Mouse (Mus musculus) kidney, postnatal 0 days (tissue): ENCODE data around the gene Mgst2. TPM values are rescaled to one million over a fixed set of nuclear protein-coding genes. Genes with fewer than 3 reads are reported as not detected.

ENCODE experiments used
- ATAC-seq: fragments of 200-750 bp; cut with Nextera tagmentation; replicated peaks from 2 replicates; pipeline ENCODE4 v1.8.0; 2017; ENCODE audit warnings: low read depth, moderate number of reproducible peaks, moderate TSS enrichment, moderate library complexity; ENCODE audit not compliant: low FRiP score
- DNase-seq: peaks from one replicate; pipeline ENCODE4 v3.0.0-alpha.2; 2016; ENCODE audit warnings: low spot score
- H3K27ac ChIP-seq: fragments of 300-500 bp; sonication (generic); 2 replicates; pipeline ENCODE4 v1.5.1; 2014; ENCODE audit warnings: mild to moderate bottlenecking
- H3K27me3 ChIP-seq: fragments of 300-500 bp; sonication (generic); 2 replicates; pipeline ENCODE4 v1.6.1; 2014; ENCODE audit warnings: low read length, mixed read lengths; ENCODE audit not compliant: insufficient read depth
- H3K36me3 ChIP-seq: fragments of 300-500 bp; sonication (generic); 2 replicates; pipeline ENCODE4 v1.6.1; 2014; ENCODE audit warnings: low read length, mixed read lengths; ENCODE audit not compliant: insufficient read depth
- H3K4me1 ChIP-seq: fragments of 300-500 bp; sonication (generic); replicated peaks from 2 replicates; pipeline ENCODE4 v1.6.1; 2014; ENCODE audit warnings: antibody characterized with exemption, low read length, mixed read lengths; ENCODE audit not compliant: insufficient read depth
- H3K4me2 ChIP-seq: fragments of 300-500 bp; sonication (generic); 2 replicates; pipeline ENCODE4 v1.6.1; 2014; ENCODE audit warnings: mild to moderate bottlenecking, low read length, moderate library complexity, mixed read lengths
- H3K4me3 ChIP-seq: fragments of 300-500 bp; sonication (generic); replicated peaks from 2 replicates; pipeline ENCODE4 v1.5.1; 2014; ENCODE audit warnings: low read depth, low read length
- H3K9ac ChIP-seq: fragments of 300-500 bp; sonication (generic); 2 replicates; pipeline ENCODE4 v1.6.1; 2014; ENCODE audit warnings: low read depth, low read length
- H3K9me3 ChIP-seq: fragments of 300-500 bp; sonication (generic); replicated peaks from 2 replicates; pipeline ENCODE4 v1.6.1; 2016; ENCODE audit warnings: low read length, inconsistent platforms, mixed read lengths
- CTCF ChIP-seq: IDR thresholded peaks from 2 replicates; pipeline ENCODE4 v1.5.1; 2016; ENCODE audit warnings: antibody characterized with exemption, low read depth, mild to moderate bottlenecking, moderate library complexity
- WGBS: fragments of 180-500 bp; shearing (Covaris S2); extraction: QIAGEN DNeasy Blood & Tissue Kit; methylation state at CpG from one replicate; pipeline ENCODE4 v1.1.7; 2014; 5-methylcytosine and 5-hydroxymethylcytosine counted together
- polyA plus RNA-seq: library from polyadenylated mRNA; unstranded; fragments of >200 nt; fragmentation: Nextera tagmentation; extraction: Ambion mirVana; gene quantifications from 2 replicates; pipeline ENCODE4 v1.2.1, GENCODE M21; 2015

Gene Mgst2
- polyA plus RNA-seq, 1 experiment from 2014 or later = 1.8 TPM

- Histone ChIP-seq H3K36me3 (no peaks in the 10 kb centered on the region), H3K27ac (no peak overlapping the region), H3K27me3 (no peaks in the 10 kb centered on the region), H3K9ac (no peak overlapping the region), H3K9me3 (no peaks in the 10 kb centered on the region), H3K4me1 (no peaks in the 10 kb centered on the region), H3K4me3 (no peak overlapping the region), H3K4me2 (no peak overlapping the region)
- no peak for TF ChIP-seq CTCF
- ATAC-seq (no peak), DNase-seq (peak; percentile 38)
- WGBS = 35% methylated on average over 3 of the region's 3 CpGs
Measured at GRCm38 (mm10) chr3:51628977-51629376, 31.2 kb upstream of the Mgst2 start.

DNA sequence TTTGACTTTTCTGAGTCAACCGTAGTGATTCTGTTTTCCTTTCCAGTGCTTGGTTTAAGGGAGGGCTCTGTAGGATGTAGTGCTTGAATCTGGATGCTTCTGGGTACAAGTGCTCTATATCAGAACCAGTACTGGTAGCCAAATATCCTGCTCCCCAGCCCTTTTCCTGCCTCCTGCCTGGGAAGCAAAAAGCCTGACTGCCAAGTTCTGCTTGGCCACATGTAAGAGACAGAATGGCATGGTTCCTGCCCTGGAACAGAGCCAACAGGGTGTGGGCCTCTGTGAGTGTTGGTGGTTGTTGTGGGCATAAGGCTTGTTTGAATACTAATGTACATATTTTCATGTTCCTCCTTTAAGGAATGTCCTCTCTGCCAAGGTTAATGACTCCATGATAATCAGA is 29.4 kb upstream of the Mgst2 start:
- ATAC-seq (no peak), DNase-seq (no peak)
- Histone ChIP-seq H3K27me3 (no peaks in the 10 kb centered on the region), H3K9me3 (no peaks in the 10 kb centered on the region), H3K36me3 (no peaks in the 10 kb centered on the region), H3K4me3 (no peak overlapping the region), H3K9ac (no peak overlapping the region), H3K4me1 (no peaks in the 10 kb centered on the region), H3K4me2 (no peak overlapping the region), H3K27ac (no peak overlapping the region)
- no peak for TF ChIP-seq CTCF
- WGBS = 97% methylated on average over 1 of the region's 1 CpGs

- no peak for TF ChIP-seq CTCF
- Histone ChIP-seq H3K4me1 (no peaks in the 10 kb centered on the region), H3K27ac (no peak overlapping the region), H3K4me3 (no peak overlapping the region), H3K9me3 (no peaks in the 10 kb centered on the region), H3K36me3 (no peaks in the 10 kb centered on the region), H3K9ac (no peak overlapping the region), H3K4me2 (no peak overlapping the region), H3K27me3 (no peaks in the 10 kb centered on the region)
- ATAC-seq (no peak), DNase-seq (no peak)
- WGBS = 76% methylated on average over 4 of the region's 4 CpGs
Measured at GRCm38 (mm10) chr3:51631971-51632370, 28.2 kb upstream of the Mgst2 start.

GRCm38 (mm10) chr3:51634451-51634850 is 25.7 kb upstream of the Mgst2 start:
- no peak for DNase-seq
- H3K27me3 ChIP-seq = no peaks in the 10 kb centered on the region
- H3K4me2 ChIP-seq = no peak overlapping the region
- no peak overlapping the region for H3K27ac ChIP-seq
- ATAC-seq = no peak
- 81% methylated on average over 1 of the region's 1 CpGs for WGBS
- H3K9me3 ChIP-seq = no peaks in the 10 kb centered on the region
- no peak overlapping the region for H3K9ac ChIP-seq
- no peak for TF ChIP-seq CTCF
- no peak overlapping the region for H3K4me3 ChIP-seq
- H3K36me3 ChIP-seq = no peaks in the 10 kb centered on the region
- H3K4me1 ChIP-seq = no peaks in the 10 kb centered on the region

DNA sequence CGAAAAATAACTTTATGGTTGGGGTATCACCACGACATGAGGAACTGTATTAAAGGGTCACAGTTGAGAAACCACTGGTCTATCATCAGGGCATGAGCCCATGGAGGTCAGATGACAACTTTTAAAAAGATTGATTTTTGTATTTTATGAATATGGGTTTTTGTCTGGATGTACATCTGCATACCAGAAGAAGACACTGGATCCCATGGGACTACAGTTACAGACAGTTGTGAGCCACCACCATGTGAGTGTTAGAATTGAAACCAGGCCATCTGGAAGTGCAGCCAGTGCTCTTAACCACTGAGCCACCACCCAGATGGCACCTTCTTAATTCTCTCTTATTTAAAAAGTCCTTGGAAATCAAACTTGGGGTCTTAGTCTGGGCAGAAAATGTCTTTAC is 24.2 kb upstream of the Mgst2 start:
- H3K36me3 ChIP-seq = no peaks in the 10 kb centered on the region
- DNase-seq = no peak

DNA sequence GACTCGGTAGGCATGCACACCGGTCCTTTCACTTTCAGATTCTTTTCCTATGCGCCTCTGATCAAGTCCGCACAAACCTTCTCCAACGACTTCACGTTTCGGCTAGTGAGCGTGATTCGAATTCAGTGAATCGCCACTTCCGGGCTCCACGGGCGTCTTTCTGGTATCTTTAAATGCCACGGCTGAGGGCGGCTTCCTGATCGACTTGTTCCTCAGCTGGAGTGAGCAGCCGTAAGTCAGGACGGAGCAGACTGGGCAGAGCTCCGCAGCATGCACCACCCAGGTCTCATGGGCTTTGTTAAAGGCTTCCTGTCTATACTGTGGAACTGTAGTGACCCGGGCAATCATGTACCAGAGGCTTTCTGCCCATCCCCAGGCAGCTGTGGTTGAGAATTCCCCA is 23.5 kb upstream of the Mgst2 start:
- WGBS = 86% methylated on average over 20 of the region's 20 CpGs
- no peak overlapping the region for H3K4me2 ChIP-seq
- ATAC-seq = no peak

More for the DNA sequence above, 24.2 kb upstream of the Mgst2 start:
- ATAC-seq = no peak
- H3K4me2 ChIP-seq = no peak overlapping the region
- H3K4me1 ChIP-seq = no peaks in the 10 kb centered on the region
- H3K27me3 ChIP-seq = no peaks in the 10 kb centered on the region
- no peak overlapping the region for H3K4me3 ChIP-seq
- no peak for TF ChIP-seq CTCF
- no peaks in the 10 kb centered on the region for H3K9me3 ChIP-seq
- no peak overlapping the region for H3K27ac ChIP-seq
- WGBS = 85% methylated on average over 2 of the region's 2 CpGs
- H3K9ac ChIP-seq = no peak overlapping the region

GRCm38 (mm10) chr3:51637326-51637725 is 22.8 kb upstream of the Mgst2 start:
- no peak for ATAC-seq
- no peak for DNase-seq
- no peak overlapping the region for H3K4me3 ChIP-seq
- no peak overlapping the region for H3K27ac ChIP-seq
- no peaks in the 10 kb centered on the region for H3K9me3 ChIP-seq
- 95% methylated on average over 6 of the region's 6 CpGs for WGBS
- no peaks in the 10 kb centered on the region for H3K36me3 ChIP-seq
- no peaks in the 10 kb centered on the region for H3K4me1 ChIP-seq
- no peak overlapping the region for H3K9ac ChIP-seq
- no peak for TF ChIP-seq CTCF
- no peak overlapping the region for H3K4me2 ChIP-seq
- H3K27me3 ChIP-seq = no peaks in the 10 kb centered on the region

More for the DNA sequence above, 23.5 kb upstream of the Mgst2 start:
- H3K4me1 ChIP-seq = no peaks in the 10 kb centered on the region
- no peak overlapping the region for H3K4me3 ChIP-seq
- H3K9ac ChIP-seq = no peak overlapping the region
- H3K27ac ChIP-seq = no peak overlapping the region
- TF ChIP-seq CTCF = no peak
- H3K36me3 ChIP-seq = no peaks in the 10 kb centered on the region
- no peaks in the 10 kb centered on the region for H3K27me3 ChIP-seq
- no peaks in the 10 kb centered on the region for H3K9me3 ChIP-seq
- no peak for DNase-seq
